Mouse (Mus musculus) C2C12 (cell line): ENCODE results near the gene Ifrd1. TPM values are rescaled to one million over a fixed set of nuclear protein-coding genes. Genes with fewer than 3 reads are reported as not detected.

Source experiments
- H3K27me3 ChIP-seq: one replicate; pipeline ENCODE4 v1.6.1; 2011; ENCODE audit not compliant: control insufficient read depth, insufficient read depth, insufficient read length
- H3K36me3 ChIP-seq: one replicate; pipeline ENCODE4 v1.6.1; 2011; ENCODE audit not compliant: control insufficient read depth, insufficient read depth
- H3K4me3 ChIP-seq: one replicate; pipeline ENCODE4 v1.5.1; 2011; ENCODE audit warnings: mild to moderate bottlenecking, control low read depth; ENCODE audit not compliant: poor library complexity, insufficient read depth, severe bottlenecking
- H3K79me2 ChIP-seq: one replicate; pipeline ENCODE4 v1.6.1; 2011; ENCODE audit not compliant: control insufficient read depth, insufficient read depth
- H3K79me3 ChIP-seq: one replicate; pipeline ENCODE4 v1.6.1; 2011; ENCODE audit warnings: low read depth, control low read depth
- H3ac ChIP-seq: one replicate; pipeline ENCODE3; 2011; ENCODE audit warnings: low read depth; ENCODE audit not compliant: control insufficient read depth, insufficient read length
- CEBPB ChIP-seq: IDR thresholded peaks from one replicate; pipeline ENCODE4 v1.6.1; 2011; ENCODE audit warnings: low read depth, mild to moderate bottlenecking, control low read depth, moderate library complexity
- CTCF ChIP-seq: IDR thresholded peaks from one replicate; pipeline ENCODE4 v1.5.1; 2011; ENCODE audit not compliant: control insufficient read depth, insufficient read depth, insufficient read length
- FOSL1 ChIP-seq: IDR thresholded peaks from one replicate; pipeline ENCODE4 v1.8.0; 2011; ENCODE audit warnings: mild to moderate bottlenecking, low read length; ENCODE audit not compliant: poor library complexity, insufficient read depth, severe bottlenecking
- MAX ChIP-seq: IDR thresholded peaks from one replicate; pipeline ENCODE4 v1.6.1; 2011; ENCODE audit warnings: mild to moderate bottlenecking, control low read depth
- MYOD1 ChIP-seq: IDR thresholded peaks from one replicate; pipeline ENCODE4 v1.6.1; 2011; ENCODE audit warnings: low read depth; ENCODE audit not compliant: control insufficient read depth, insufficient read length
- MYOG ChIP-seq: IDR thresholded peaks from one replicate; pipeline ENCODE4 v1.6.1; 2011; ENCODE audit not compliant: control insufficient read depth, insufficient read length; ENCODE audit errors: extremely low read depth
- USF1 ChIP-seq: IDR thresholded peaks from one replicate; pipeline ENCODE4 v1.6.1; 2011; ENCODE audit warnings: low read depth, mild to moderate bottlenecking, control low read depth, moderate library complexity
- microRNA-seq: library from miRNA; unstranded; fragments of <30 nt; microRNA quantifications from one replicate; pipeline ENCODE4, GENCODE M21; 2019; ENCODE audit warnings: borderline microRNAs expressed
- polyA plus RNA-seq: library from polyadenylated mRNA; unstranded; fragments of >200 nt; fragmentation: generic; extraction: Trizol; gene quantifications from one replicate; pipeline ENCODE4 v1.2.1, GENCODE M21; 2012; ENCODE audit warnings: missing spikeins

Ifrd1 gene
- polyA plus RNA-seq, 1 experiment, result 166 TPM

GRCm38 (mm10) chr12:40169675-40170074 lies 78.6 kb downstream of the Ifrd1 start:
- H3K79me2 ChIP-seq, result no peaks in the 10 kb centered on the region
- no peaks in the 10 kb centered on the region for H3K36me3 ChIP-seq
- TF ChIP-seq MYOD1 (no peak), CEBPB (no peak), MAX (no peak), CTCF (no peak), MYOG (no peak), USF1 (no peak)
- H3K79me3 ChIP-seq, result no peaks in the 10 kb centered on the region
- no peaks in the 10 kb centered on the region for H3K27me3 ChIP-seq
- H3ac ChIP-seq, result no peak overlapping the region
- no peak overlapping the region for H3K4me3 ChIP-seq

GRCm38 (mm10) chr12:40164621-40165020 lies 83.7 kb downstream of the Ifrd1 start:
- no peaks in the 10 kb centered on the region for H3K36me3 ChIP-seq
- TF ChIP-seq MYOG, result no peak
- no peak for TF ChIP-seq FOSL1
- TF ChIP-seq USF1, result no peak
- TF ChIP-seq MYOD1, result no peak
- no peak for TF ChIP-seq CTCF
- TF ChIP-seq MAX, result no peak
- no peak for TF ChIP-seq CEBPB
- H3K4me3 ChIP-seq, result no peak overlapping the region

GRCm38 (mm10) chr12:40160777-40161176 lies 87.5 kb downstream of the Ifrd1 start:
- Histone ChIP-seq H3K79me2 (no peaks in the 10 kb centered on the region), H3K4me3 (no peak overlapping the region), H3ac (no peak overlapping the region), H3K79me3 (no peaks in the 10 kb centered on the region), H3K27me3 (no peaks in the 10 kb centered on the region), H3K36me3 (no peaks in the 10 kb centered on the region)
- TF ChIP-seq MYOG (no peak), FOSL1 (no peak), CEBPB (no peak), CTCF (no peak), MYOD1 (no peak), MAX (no peak), USF1 (no peak)

More at GRCm38 (mm10) chr12:40164621-40165020, 83.7 kb downstream of the Ifrd1 start:
- H3K27me3 ChIP-seq, result no peaks in the 10 kb centered on the region
- no peaks in the 10 kb centered on the region for H3K79me3 ChIP-seq
- H3K79me2 ChIP-seq, result no peaks in the 10 kb centered on the region
- H3ac ChIP-seq, result no peak overlapping the region

GRCm38 (mm10) chr12:40154188-40154587 lies 94.1 kb downstream of the Ifrd1 start:
- no peak overlapping the region for H3ac ChIP-seq
- no peak overlapping the region for H3K4me3 ChIP-seq
- H3K79me2 ChIP-seq, result no peaks in the 10 kb centered on the region
- H3K79me3 ChIP-seq, result no peaks in the 10 kb centered on the region
- no peaks in the 10 kb centered on the region for H3K36me3 ChIP-seq
- TF ChIP-seq MYOD1, result no peak
- no peak for TF ChIP-seq MAX
- no peak for TF ChIP-seq USF1
- TF ChIP-seq MYOG, result no peak
- TF ChIP-seq CEBPB, result no peak
- TF ChIP-seq FOSL1, result no peak
- TF ChIP-seq CTCF, result no peak
- no peaks in the 10 kb centered on the region for H3K27me3 ChIP-seq

GRCm38 (mm10) chr12:40152353-40153069 lies 95.8 kb downstream of the Ifrd1 start:
- no peaks in the 10 kb centered on the region for H3K79me3 ChIP-seq
- no peaks in the 10 kb centered on the region for H3K27me3 ChIP-seq
- H3K36me3 ChIP-seq, result no peaks in the 10 kb centered on the region
- no peak overlapping the region for H3ac ChIP-seq
- H3K79me2 ChIP-seq, result no peaks in the 10 kb centered on the region
- no peak overlapping the region for H3K4me3 ChIP-seq
- no peak for TF ChIP-seq CTCF
- no peak for TF ChIP-seq USF1
- no peak for TF ChIP-seq FOSL1
- no peak for TF ChIP-seq MYOD1
- TF ChIP-seq MAX, result no peak
- TF ChIP-seq MYOG, result no peak
- no peak for TF ChIP-seq CEBPB

Small RNAs within 50 kb of the gene (microRNA-seq; reads per million reads assigned to microRNA genes)
- 1.4 reads per million, percentile 31 among the genes with 10 or more reads in this experiment for gene Mir1938

Other genes starting within 250 kb of the Ifrd1 start
- 11.7 TPM for gene Arl4a, start 210.5 kb downstream of the Ifrd1 start, polyA plus RNA-seq
- not detected for gene Scin, start 114.3 kb downstream of the Ifrd1 start, polyA plus RNA-seq
- gene Lsmem1, start 49.0 kb downstream of the Ifrd1 start, polyA plus RNA-seq, result 0.01 TPM
- gene Zfp277, start 197.4 kb upstream of the Ifrd1 start, polyA plus RNA-seq, result 8.0 TPM
- 0.80 TPM for gene Dock4, start 197.4 kb upstream of the Ifrd1 start, polyA plus RNA-seq